Mouse (Mus musculus): ENCODE measurements at regions not wholly inside any gene's neighbourhood (a gene's known extent, or its start where the extent isn't known, plus 50 kb on each side); places are given as distances from the start of the nearest gene placed in this dataset.

DNA sequence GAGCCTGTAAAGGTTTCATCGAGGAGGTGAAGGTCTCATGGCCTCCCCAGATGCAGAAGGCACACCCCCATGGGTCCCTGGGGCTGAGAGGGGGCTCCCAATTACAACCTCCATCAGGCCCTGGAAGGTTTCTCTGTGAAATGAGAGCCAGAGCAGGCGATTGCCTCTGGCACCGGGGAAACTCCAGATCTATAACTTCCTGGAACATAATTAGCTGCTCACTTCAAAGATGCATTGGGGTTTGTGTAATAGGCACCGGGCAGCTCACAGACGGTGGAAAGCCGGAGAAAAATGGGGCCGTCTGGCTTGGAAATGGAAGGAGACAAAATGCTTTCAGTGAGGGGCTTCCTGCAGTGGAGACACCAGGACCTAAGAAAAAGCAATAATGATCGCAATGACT lies 151.2 kb upstream of the Mvb12b start:
- no peak for ATAC-seq

DNA sequence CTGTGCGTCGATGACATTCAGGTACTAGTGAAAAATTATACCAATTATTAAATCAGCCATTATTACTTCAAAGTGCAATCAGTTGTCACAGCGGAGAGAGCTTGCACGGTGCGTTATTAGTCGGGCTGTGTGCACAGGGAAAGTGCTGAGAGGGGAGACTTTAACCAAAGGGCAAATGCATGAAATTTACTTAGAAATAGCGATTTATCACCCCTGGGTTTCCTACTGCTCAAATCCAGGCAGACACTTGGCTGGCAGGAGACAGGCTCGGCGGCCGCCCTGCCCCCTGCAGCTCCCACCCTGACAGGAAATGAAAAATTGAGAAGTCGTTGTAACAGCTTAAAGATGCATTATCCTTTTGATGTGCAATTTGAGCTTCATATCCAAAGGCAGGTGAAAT lies 145.5 kb upstream of the Mvb12b start:
- ATAC-seq = no peak

DNA sequence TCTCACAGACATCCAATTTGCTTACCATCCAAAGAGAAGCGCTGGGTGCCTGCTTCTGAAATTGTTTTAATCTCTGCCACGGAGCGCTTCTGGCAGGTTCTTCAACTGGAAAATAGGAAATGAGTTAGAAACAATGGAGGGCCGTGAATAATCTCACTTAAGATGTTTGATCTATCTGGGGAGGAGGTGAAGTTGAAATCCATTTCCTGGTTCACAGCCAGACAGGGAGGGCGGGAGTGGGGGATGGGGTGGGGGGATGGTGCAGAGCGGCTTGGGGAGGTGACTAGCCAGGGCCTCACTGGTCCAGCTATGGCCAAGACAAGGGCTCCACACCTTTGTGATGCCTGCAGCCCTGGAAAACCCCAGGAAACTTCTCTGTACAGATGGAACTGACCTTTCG lies 143.7 kb upstream of the Mvb12b start:
- ATAC-seq = no peak

DNA sequence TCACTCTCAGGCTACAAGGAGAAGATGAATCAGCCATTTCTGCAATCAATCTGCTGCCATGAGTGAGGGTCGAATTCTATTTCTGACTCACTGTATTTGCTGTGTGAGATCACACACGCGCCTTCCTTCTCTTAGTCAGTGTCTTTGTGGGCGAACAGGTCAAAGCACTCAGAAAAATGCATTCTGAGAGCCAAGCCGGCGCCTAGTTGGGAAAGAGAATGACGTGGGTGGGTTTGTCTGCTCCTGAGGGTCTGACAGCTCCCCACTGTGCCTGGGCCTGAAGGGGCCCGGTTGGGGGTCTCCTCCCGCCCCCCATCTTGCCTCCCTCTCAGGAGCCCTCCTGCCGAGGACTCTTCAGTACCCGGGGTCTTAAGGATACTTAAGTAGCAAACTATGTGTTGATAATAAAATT lies 143.3 kb upstream of the Mvb12b start:
- ATAC-seq = no peak

DNA sequence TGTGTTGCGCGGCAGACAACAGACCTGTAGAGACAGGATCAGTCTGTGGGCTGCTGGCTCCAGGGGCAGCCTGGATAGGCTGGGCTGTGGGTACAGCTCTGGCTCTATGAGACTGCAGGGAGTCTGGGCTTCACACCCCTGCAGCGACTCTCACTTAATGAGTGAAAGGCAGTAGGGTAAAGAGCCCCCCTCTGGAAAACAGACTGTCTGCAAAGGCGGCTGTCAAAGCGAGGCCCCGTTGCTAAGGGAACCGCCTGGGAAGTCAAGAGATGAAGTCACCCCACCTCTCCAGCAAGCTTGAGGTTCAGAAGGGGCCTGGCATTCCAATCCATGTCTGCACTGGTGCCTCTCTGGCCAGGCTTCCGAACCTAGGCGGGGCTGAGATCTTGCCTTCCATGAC lies 139.7 kb upstream of the Mvb12b start:
- no peak for ATAC-seq

DNA sequence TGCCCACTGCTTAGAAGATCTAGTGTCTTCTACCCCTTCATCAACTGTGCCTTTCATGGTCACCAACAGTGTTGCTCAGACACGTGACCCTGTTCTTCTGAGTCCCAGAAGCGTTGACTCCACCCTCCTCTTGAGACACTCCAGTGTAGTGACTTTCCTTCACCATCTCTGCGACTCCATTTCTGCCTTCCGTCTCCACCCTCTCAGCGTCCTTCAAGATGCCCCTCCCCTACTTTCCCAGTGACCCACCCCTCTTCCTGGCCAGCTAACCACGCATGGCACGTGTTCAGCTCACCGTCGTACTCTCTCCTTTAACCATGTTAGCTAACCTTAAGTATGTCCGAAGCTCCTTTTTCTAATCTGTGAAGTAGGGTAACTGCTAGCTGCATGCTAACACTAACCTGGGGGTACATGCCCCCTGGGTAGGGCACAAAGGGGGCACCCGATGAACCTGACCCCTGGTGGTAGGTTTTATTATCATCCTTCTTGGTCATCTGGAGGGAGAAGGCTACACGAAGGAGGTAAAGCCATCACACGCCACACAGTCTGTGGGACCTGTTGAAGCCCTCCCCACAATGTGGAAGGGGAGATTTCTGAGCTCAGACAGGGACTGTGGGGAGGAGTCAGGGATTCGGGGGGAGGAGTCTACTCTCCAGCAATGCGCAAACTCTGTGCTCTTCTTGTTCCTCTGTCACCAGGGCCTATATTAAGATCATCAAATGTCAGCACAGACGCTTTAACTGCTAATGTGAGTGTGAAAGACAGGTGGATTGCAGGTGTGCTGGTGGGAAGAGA lies 139.0 kb upstream of the Mvb12b start:
- ATAC-seq = no peak

GRCm38 (mm10) chr2:34025715-34026360 lies 138.1 kb upstream of the Mvb12b start:
- ATAC-seq = no peak

DNA sequence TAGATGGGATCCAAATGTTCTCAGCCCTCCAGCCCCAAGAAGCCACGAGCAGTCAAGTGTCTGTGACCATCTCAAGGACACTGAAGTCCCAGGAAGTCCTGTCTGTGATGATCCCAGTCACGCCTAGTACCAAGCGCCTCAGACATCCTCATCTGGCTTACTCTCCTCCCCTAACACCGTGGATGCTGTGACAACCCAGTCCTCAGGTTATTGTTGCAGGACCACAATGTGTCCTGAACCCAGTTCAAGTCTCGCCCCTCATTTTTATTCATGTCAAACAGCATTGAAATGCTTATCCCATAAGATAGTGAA lies 129.4 kb upstream of the Mvb12b start:
- no peak for ATAC-seq

DNA sequence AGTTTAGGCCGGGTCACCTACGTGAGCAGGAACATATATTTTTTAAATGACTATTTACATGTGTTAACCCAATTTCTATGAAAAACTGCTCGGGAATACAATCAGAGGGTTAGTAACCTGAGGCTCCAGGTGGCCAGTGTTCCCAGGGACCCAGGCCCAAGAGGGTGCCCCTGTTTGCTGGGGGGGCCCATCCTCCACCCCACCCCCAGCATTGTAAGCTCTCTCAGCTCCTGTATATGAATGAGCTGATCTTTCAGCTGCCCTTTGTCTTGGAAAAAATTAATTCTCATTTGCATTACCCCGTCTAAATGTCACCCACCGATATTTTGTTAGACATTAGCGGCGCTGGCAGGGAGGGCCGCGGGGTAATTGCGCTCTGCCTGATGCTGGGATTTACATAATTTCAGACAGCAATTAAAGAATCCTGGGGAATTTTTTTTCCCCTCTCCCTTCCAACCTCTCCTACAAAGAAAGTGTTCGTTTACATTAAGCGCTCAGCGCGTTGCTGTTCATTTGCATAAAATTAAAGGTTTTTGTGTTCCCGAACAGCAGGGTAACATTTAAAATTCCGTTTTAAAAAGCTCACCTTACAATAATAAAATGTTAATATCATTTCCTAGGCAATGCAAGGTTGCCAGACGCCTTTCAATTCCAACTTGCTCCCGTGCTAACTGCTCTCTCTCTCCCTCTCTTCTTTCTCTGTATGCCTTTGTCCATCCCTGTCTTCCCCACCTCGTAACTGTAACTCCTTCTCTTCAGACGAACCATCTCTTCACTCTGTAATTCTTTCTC lies 128.8 kb upstream of the Mvb12b start:
- no peak for ATAC-seq

GRCm38 (mm10) chr2:34015640-34015995 lies 127.9 kb upstream of the Mvb12b start:
- ATAC-seq = no peak

- no peak for ATAC-seq
Measured at GRCm38 (mm10) chr2:34014868-34015639, 127.3 kb upstream of the Mvb12b start.

DNA sequence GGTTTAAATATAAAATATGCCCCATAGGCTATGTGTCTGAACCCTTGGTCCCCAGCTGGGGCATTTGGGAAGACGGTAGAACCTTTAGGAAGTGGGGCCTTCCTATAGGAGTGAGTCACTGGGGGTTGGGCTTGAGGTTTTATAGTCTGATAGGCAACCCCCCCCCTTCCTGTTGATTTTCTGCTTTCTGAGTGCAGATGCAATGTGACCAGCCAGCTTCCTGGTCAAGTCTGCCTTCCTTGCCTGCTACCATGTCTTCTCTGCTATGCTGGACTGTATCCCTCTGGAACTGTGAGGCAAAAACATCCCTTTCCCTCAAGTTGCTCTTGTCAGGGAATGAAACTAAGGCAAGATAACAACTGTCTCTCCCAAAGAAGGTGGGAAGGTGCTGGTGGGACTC lies 122.4 kb upstream of the Mvb12b start:
- no peak for ATAC-seq

GRCm38 (mm10) chr2:34007916-34008315 lies 120.2 kb upstream of the Mvb12b start:
- ATAC-seq = no peak

- ATAC-seq = no peak
Measured at GRCm38 (mm10) chr2:33997106-33997505, 109.4 kb upstream of the Mvb12b start.

- no peak for ATAC-seq
Measured at GRCm38 (mm10) chr2:33996331-33996730, 108.6 kb upstream of the Mvb12b start.

GRCm38 (mm10) chr2:33991299-33991698 lies 103.6 kb upstream of the Mvb12b start:
- ATAC-seq = no peak

DNA sequence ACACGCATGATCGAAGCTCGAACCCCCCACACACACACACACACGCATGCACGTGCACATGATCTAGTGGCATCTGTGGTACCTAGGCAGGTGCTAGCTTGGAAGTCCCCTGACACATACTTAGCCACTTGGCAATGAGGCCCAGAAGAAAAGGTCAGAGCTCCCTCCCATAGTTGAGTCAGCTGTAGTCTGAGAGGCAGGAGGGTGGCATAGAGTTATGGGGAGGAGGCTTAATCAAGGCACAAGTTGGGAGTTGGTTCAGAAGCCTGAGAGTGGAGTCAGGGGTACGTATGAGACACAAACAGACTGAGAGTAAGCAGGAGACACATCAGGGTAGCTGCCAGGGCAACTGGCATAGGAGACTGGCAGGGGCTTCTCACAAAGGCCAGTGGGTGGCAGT lies 103.0 kb upstream of the Mvb12b start:
- no peak for ATAC-seq

GRCm38 (mm10) chr2:33989555-33990370 lies 102.0 kb upstream of the Mvb12b start:
- no peak for ATAC-seq

DNA sequence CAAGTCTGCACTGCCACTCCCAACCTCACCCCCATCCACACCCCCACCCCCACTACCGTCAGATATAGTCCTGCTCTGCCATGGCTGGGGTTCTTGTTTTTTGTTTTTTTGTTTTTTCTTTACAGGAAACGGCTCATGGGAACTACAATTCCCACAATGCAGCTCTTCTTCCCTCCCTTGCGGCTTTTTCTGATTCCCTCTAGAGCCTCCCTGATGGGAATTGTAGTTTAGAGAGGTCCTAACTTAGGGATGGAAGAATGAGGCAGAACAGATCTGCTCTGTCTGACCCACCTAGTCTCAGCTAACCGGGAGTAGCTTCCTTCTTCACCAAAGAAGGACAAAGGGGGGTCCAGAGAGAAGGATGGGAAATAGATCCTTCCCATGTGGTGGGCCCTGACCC lies 98.7 kb upstream of the Mvb12b start:
- no peak for ATAC-seq

GRCm38 (mm10) chr2:33985316-33985715 lies 97.6 kb upstream of the Mvb12b start:
- no peak for ATAC-seq

DNA sequence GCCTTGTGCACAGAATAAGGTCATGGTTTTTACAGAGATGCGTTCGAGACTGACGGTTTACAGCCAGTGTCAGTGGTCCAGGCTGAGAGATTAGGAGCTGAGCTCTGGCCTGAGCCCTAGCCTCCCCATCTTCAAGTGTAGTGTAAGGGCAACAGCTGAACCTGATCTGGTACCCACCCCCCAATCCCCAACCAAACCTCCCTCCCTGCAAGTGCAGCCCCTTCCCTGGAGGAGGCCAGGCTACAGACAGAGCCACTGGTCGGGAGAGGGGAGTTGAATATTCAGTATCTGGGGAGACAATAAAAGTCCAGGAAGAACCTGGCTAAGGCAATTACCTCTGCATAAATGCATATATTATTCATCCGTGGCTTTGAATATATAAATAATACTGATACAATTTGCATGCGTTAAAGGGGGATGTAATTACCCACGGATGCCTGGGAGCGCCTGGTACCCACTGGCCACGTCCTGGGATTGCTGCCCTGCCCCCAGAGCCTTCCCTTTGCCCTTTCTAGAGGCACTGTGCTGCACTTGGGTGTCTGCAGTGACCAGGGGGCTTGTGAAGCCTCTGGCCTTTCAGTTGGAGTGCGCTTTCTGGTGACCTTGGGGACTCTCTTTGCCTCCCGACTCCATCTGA lies 95.5 kb upstream of the Mvb12b start:
- ATAC-seq = no peak

DNA sequence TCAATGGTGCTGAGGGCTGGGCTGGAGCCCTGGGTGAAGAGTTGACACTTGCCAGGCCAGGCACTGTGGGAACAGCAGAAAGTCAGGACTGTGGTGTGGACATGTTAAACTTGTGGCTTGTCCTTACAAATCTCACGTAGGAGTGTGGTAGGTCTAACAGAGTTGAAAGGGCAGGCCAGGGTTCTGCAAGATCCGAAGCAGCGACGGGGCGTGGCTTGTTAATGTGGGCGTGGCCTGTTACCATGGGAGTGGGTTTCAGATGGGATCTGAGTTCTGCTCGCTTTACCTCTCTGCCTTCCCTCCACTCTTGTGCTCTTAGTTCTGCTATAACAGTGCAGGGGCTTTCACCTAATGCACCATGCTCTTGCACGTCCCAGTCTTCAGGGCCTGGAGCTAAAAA lies 94.2 kb upstream of the Mvb12b start:
- ATAC-seq = no peak

Measured in activated CD4-positive, CD25-positive, alpha-beta regulatory T cell, adult 4 months (primary cell).